Mouse (Mus musculus) olfactory bulb, adult 2 months (tissue): ENCODE results near the gene Pdp2. TPM values are rescaled to one million over a fixed set of nuclear protein-coding genes. Genes with fewer than 3 reads are reported as not detected.
A peak's percentile ranks its signal among the peaks of the same experiment; 100 is the strongest.

ENCODE experiments used
- H3K27ac ChIP-seq: fragments of 200-500 bp; 2 replicates; pipeline ENCODE4 v1.5.1; 2012; ENCODE audit warnings: low read depth, low read length; ENCODE audit not compliant: insufficient read depth
- H3K4me1 ChIP-seq: fragments of 200-500 bp; 2 replicates; pipeline ENCODE4 v1.6.1; 2012; ENCODE audit warnings: low read length; ENCODE audit not compliant: control insufficient read depth, insufficient read depth
- H3K4me3 ChIP-seq: fragments of 200-500 bp; 2 replicates; pipeline ENCODE4 v1.5.1; 2012; ENCODE audit warnings: mild to moderate bottlenecking, low read depth, low read length, moderate library complexity; ENCODE audit not compliant: insufficient read depth
- CTCF ChIP-seq: fragments of 200-500 bp; IDR thresholded peaks from 2 replicates; pipeline ENCODE4 v1.5.1; 2012; ENCODE audit warnings: low read depth, mild to moderate bottlenecking, low read length, moderate library complexity; ENCODE audit not compliant: insufficient read depth
- POLR2A ChIP-seq: fragments of 200-500 bp; IDR thresholded peaks from 2 replicates; pipeline ENCODE4 v1.6.1; 2012; ENCODE audit warnings: mild to moderate bottlenecking, low read depth, low read length, moderate library complexity; ENCODE audit not compliant: insufficient read depth
- WGBS: fragments of 180-500 bp; shearing (Covaris S2); methylation state at CpG from one replicate; pipeline ENCODE4 v1.1.7; 2018; 5-methylcytosine and 5-hydroxymethylcytosine counted together
- polyA plus RNA-seq: library from polyadenylated mRNA; stranded (reverse); fragments of >200 nt; gene quantifications from 2 replicates; pipeline ENCODE4 v1.2.4, GENCODE M21; 2012; ENCODE audit warnings: low replicate concordance; ENCODE audit not compliant: missing spikeins, insufficient read depth, insufficient read length

The Pdp2 gene
- not detected in 2 replicates for polyA plus RNA-seq

DNA sequence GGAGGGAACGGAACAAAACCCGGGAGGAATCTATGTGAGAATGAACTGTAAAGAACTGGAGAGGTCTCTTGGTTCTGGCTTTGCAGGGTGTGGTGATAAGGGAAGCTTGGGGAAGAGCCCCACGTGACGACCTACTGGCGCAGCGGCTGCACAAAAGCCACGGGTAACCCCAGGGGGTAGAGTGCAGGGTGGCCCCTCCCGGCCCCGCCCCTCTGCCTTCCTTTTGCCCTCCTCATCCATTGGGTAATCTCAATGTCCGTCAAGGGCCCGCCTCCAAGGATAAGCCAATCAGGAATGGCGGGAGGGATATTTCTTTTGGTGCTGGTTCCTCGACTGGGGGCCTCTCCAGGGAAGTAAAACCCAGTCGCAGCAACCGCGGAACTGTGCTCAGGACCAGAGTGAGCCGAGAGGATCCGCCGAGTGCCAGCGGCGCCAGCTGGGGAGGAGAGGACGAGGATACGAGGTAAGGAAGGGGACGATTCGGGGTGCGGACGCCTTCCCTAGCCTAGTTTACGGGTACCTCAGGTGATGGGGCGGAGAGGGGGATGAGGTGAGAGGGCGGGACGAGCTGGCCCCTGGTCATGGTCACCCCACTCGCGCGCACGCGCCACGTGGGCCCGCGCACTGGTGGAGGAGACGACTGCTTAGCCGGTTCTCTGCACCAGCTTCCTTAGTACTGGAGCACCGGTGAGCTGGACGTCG lies at the start of gene Pdp2:
Gene Pdp2, plus strand, starts transcription at position 319 of the 702 bp plus-strand sequence.
- under 1% methylated on average over 44 of the region's 44 CpGs for WGBS
- Histone ChIP-seq H3K27ac (peak within 1 kb of the TSS; percentile 60), H3K4me3 (peak within 1 kb of the TSS; percentile 73), H3K4me1 (peaks cover 4% of the 10 kb centered on the region)
- peak; percentile 58 for TF ChIP-seq POLR2A
- no peak for TF ChIP-seq CTCF

DNA sequence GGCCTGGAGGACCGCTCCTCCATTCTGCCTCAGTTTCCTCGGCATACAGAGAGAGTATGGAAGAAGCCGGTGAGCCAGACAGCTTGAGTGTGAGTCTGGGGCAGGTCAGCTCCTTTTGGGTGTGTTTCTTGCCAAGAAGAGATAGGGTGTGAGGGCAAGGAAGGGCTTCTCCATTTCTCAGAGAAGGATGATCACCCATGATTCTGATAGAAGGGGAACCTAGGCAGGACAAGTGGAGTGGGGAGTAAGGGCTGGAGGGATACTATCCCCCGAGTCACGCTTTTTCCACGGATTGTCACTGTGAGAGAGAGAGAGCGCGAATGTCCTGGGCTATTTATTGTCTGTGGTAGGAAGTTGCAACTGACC lies 49.8 kb upstream of the Pdp2 start:
- TF ChIP-seq CTCF (no peak), POLR2A (no peak)
- peaks cover 24% of the 10 kb centered on the region for H3K4me1 ChIP-seq
- H3K27ac ChIP-seq, result peak overlapping the region; percentile 87
- 7% methylated on average over 8 of the region's 8 CpGs for WGBS
- peak overlapping the region; percentile 68 for H3K4me3 ChIP-seq

- no peak for TF ChIP-seq POLR2A
- 7% methylated on average over 11 of the region's 11 CpGs for WGBS
- Histone ChIP-seq H3K4me3 (peak overlapping the region; percentile 68), H3K27ac (peak overlapping the region; percentile 87), H3K4me1 (peaks cover 24% of the 10 kb centered on the region)
Measured at GRCm38 (mm10) chr8:104542160-104542559, 49.1 kb upstream of the Pdp2 start.

GRCm38 (mm10) chr8:104543440-104544045 lies 47.7 kb upstream of the Pdp2 start:
- Histone ChIP-seq H3K27ac (no peak overlapping the region), H3K4me1 (peaks cover 24% of the 10 kb centered on the region), H3K4me3 (no peak overlapping the region)
- 89% methylated on average over 8 of the region's 8 CpGs for WGBS
- TF ChIP-seq CTCF, result no peak
- no peak for TF ChIP-seq POLR2A

GRCm38 (mm10) chr8:104555191-104555590 lies 36.1 kb upstream of the Pdp2 start:
- no peak overlapping the region for H3K27ac ChIP-seq
- 84% methylated on average over 4 of the region's 4 CpGs for WGBS
- no peak overlapping the region for H3K4me3 ChIP-seq
- no peak for TF ChIP-seq CTCF
- TF ChIP-seq POLR2A, result no peak
- H3K4me1 ChIP-seq, result no peaks in the 10 kb centered on the region

DNA sequence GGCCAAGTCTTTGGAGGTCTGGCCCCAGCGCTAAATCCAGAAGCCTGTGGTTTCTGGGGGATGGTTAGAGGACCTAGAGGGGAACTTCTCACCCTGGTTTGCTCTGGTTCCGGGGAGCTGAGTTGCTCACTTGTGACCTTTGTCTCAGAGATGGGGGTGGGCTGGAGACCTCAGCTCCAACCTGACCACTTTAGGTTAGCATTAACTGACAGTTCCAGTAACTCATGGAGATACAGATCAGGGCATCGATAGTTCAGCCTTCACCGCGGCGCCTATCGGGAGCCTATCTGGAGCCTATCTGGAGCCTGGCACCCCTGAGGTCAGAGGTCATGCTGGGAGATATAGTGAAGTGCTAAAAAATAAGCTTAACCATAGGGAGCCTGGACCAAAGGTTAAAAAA lies 34.0 kb upstream of the Pdp2 start:
- WGBS, result 92% methylated on average over 7 of the region's 7 CpGs

DNA sequence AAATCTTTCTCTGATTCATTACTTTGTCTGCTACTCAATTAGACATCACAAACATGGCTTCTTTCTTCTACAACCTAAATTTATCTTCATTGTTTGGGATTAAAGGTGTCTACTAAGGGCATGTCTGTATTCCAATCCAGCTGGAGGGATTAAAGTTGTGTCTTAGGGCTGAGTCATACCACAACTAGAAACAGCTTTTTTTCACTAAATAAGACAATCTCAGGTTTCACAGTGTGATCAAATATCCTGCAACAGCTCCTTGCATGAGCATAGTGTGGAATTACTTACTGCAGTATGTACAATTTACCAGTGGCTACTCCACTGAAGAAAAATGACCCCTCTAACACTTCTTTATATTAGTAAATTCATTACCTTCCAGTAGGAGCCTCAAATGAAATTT lies 30.5 kb upstream of the Pdp2 start:
- Histone ChIP-seq H3K4me3 (no peak overlapping the region), H3K27ac (no peak overlapping the region), H3K4me1 (no peaks in the 10 kb centered on the region)
- TF ChIP-seq POLR2A (no peak), CTCF (no peak)

More for the DNA sequence above, 34.0 kb upstream of the Pdp2 start:
- Histone ChIP-seq H3K4me1 (no peaks in the 10 kb centered on the region), H3K4me3 (no peak overlapping the region), H3K27ac (no peak overlapping the region)
- TF ChIP-seq CTCF (no peak), POLR2A (no peak)

DNA sequence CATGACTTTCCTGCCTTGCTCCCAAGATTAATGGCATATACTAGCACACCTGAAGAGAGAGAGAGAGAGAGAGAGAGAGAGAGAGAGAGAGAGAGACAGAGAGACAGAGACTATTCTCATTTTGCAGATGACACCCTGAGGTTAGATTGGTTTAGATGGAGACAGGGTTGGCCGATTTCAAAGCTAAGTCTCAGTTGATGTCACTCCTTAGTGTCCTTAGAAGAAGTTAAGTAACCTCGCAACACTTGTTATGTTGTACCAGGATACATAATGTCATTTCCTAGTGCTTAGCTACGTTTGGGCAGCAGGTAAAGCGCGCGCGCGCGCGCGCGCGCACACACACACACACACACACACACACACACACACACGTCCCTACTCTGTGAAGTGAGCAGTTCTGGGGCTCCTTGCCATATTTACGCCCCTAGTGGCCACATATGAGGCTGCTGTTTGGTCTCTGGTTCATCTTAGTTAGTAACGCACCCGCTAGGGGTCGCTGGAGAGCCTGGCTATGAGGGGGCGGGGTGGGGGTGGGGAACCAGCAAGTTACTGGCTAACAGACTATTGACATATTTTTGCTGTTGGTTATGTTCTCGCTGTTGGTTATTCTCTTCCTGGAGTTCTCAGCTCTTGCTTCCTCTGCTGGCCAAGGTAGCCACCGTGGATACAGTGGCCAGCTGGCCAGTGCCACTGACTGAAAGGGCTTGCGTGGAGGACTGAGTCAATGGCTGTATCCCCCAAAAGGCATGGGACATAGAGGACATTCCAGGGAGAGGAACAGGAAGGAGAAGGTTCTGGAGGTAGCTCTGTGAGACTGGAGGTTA lies 26.4 kb upstream of the Pdp2 start:
- Histone ChIP-seq H3K4me1 (no peaks in the 10 kb centered on the region), H3K4me3 (no peak overlapping the region), H3K27ac (no peak overlapping the region)
- WGBS, result 14% methylated on average over 22 of the region's 22 CpGs
- TF ChIP-seq POLR2A (no peak), CTCF (peak; percentile 56; the same call in 1 of the 2 replicates)

GRCm38 (mm10) chr8:104565457-104565798 lies 25.8 kb upstream of the Pdp2 start:
- no peaks in the 10 kb centered on the region for H3K4me1 ChIP-seq
- WGBS, result 88% methylated on average over 5 of the region's 5 CpGs
- H3K4me3 ChIP-seq, result no peak overlapping the region
- H3K27ac ChIP-seq, result no peak overlapping the region
- TF ChIP-seq CTCF, result no peak
- TF ChIP-seq POLR2A, result no peak
